Mouse (Mus musculus) thymus, adult 2 months (tissue): ENCODE data around the gene Eps8.

Experiments used
- CTCF ChIP-seq: fragments of 200-500 bp; IDR thresholded peaks from 2 replicates; pipeline ENCODE4 v1.5.1; 2012; ENCODE audit warnings: mild to moderate bottlenecking, control low read depth, low read length, moderate library complexity, borderline replicate concordance; ENCODE audit not compliant: control insufficient read depth, poor library complexity, insufficient read depth; ENCODE audit errors: extremely low read depth
- POLR2A ChIP-seq: fragments of 200-500 bp; IDR thresholded peaks from 2 replicates; pipeline ENCODE4 v1.6.1; 2012; ENCODE audit warnings: mild to moderate bottlenecking, low read length, control low read depth, moderate library complexity; ENCODE audit not compliant: control insufficient read depth, poor library complexity, insufficient read depth; ENCODE audit errors: extremely low read depth

DNA sequence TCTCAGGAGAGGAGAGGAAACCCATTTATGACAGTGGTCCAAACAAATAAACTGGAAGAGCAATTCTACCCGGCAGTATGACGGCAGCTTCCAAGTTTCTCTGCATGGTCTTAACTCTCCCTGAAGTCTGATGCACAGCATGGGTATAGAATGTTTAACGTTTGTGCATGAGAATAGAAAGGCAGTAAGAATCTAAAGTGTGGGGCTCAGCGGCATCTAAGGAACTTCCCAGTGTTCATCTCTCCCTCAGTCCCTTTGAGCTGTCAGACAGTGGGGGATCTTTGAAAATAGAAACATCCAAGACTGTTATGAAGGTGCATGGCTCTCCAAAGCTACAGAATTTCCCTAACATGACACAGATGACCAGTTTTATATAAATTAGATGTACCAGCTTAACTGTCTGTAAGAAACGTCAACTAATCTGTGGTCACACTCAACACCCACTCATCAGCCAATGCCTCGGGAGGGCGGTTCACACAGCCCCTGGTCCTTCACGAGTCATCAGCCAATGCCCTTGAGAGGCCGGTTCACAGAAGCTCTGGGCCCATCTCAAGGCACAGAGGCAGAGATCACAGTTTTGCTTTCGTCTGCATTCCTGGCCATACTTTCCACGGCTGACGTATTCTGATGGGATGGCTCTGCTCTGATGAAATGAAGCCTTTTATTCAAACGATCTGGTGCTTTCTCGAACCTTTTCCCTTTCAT lies 145.2 kb downstream of the Eps8 start:
- TF ChIP-seq CTCF, result no peak
- TF ChIP-seq POLR2A, result no peak
